Mouse (Mus musculus) embryonic facial prominence, embryonic 11.5 days (tissue): ENCODE data around the gene Chac1. TPM values are rescaled to one million over a fixed set of nuclear protein-coding genes. Genes with fewer than 3 reads are reported as not detected.

Source experiments
- ATAC-seq: fragments of 200-750 bp; cut with Nextera tagmentation; replicated peaks from 2 replicates; pipeline ENCODE4 v1.8.0; 2017; ENCODE audit warnings: low read depth; ENCODE audit not compliant: insufficient number of reproducible peaks, low FRiP score, low TSS enrichment
- DNase-seq: peaks from one replicate; pipeline ENCODE4 v3.0.0-alpha.2; 2015; ENCODE audit warnings: low spot score
- H3K27ac ChIP-seq: fragments of 300-500 bp; sonication (generic); replicated peaks from 2 replicates; pipeline ENCODE4 v1.5.1; 2014; ENCODE audit warnings: mild to moderate bottlenecking, low read depth, low read length, control low read depth
- H3K27me3 ChIP-seq: fragments of 300-500 bp; sonication (generic); 2 replicates; pipeline ENCODE4 v1.6.1; 2014; ENCODE audit warnings: mild to moderate bottlenecking, low read length, moderate library complexity, mixed read lengths; ENCODE audit not compliant: control insufficient read depth, insufficient read depth
- H3K36me3 ChIP-seq: fragments of 300-500 bp; sonication (generic); replicated peaks from 2 replicates; pipeline ENCODE4 v1.6.1; 2014; ENCODE audit warnings: low read depth, mild to moderate bottlenecking, low read length, moderate library complexity, mixed read lengths; ENCODE audit not compliant: control insufficient read depth, insufficient read depth
- H3K4me1 ChIP-seq: fragments of 300-500 bp; sonication (generic); 2 replicates; pipeline ENCODE4 v1.6.1; 2014; ENCODE audit warnings: low read length, mixed read lengths; ENCODE audit not compliant: control insufficient read depth, insufficient read depth
- H3K4me2 ChIP-seq: fragments of 300-500 bp; sonication (generic); 2 replicates; pipeline ENCODE4 v1.6.1; 2014; ENCODE audit warnings: low read depth, mild to moderate bottlenecking, control low read depth, low read length, moderate library complexity
- H3K4me3 ChIP-seq: fragments of 300-500 bp; sonication (generic); 2 replicates; pipeline ENCODE4 v1.5.1; 2014; ENCODE audit warnings: low read depth, low read length, control low read depth
- H3K9ac ChIP-seq: fragments of 300-500 bp; sonication (generic); replicated peaks from 2 replicates; pipeline ENCODE4 v1.6.1; 2014; ENCODE audit warnings: mild to moderate bottlenecking, control low read depth, low read length
- H3K9me3 ChIP-seq: fragments of 300-500 bp; sonication (generic); replicated peaks from 2 replicates; pipeline ENCODE4 v1.6.1; 2016; ENCODE audit warnings: mild to moderate bottlenecking, low read length, inconsistent platforms, mixed read lengths; ENCODE audit not compliant: control insufficient read depth
- WGBS: fragments of 180-500 bp; shearing (Covaris S2); extraction: QIAGEN DNeasy Blood & Tissue Kit; methylation state at CpG from one replicate; pipeline ENCODE4 v1.1.7; 2014; 5-methylcytosine and 5-hydroxymethylcytosine counted together
- polyA plus RNA-seq: library from polyadenylated mRNA; unstranded; fragments of >200 nt; fragmentation: Nextera tagmentation; extraction: Ambion mirVana; gene quantifications from 2 replicates; pipeline ENCODE4 v1.2.1, GENCODE M21; 2014

Gene Chac1
- polyA plus RNA-seq, 1 experiment from 2014 or later, result 0.34 TPM

GRCm38 (mm10) chr2:119398252-119398651 is 47.2 kb downstream of the Chac1 start:
- ATAC-seq (no peak), DNase-seq (no peak)
- H3K36me3 ChIP-seq, result no peaks in the 10 kb centered on the region; the same call in none of the 2 replicates
- no peaks in the 10 kb centered on the region for H3K9me3 ChIP-seq
- no peaks in the 10 kb centered on the region for H3K4me1 ChIP-seq
- no peak overlapping the region for H3K4me3 ChIP-seq
- H3K27me3 ChIP-seq, result no peaks in the 10 kb centered on the region
- no peak overlapping the region for H3K27ac ChIP-seq
- H3K4me2 ChIP-seq, result no peak overlapping the region
- H3K9ac ChIP-seq, result no peak overlapping the region
- 88% methylated on average over 5 of the region's 5 CpGs for WGBS

GRCm38 (mm10) chr2:119398665-119399064 is 47.6 kb downstream of the Chac1 start:
- H3K4me3 ChIP-seq, result no peak overlapping the region
- ATAC-seq (no peak), DNase-seq (no peak)
- H3K9ac ChIP-seq, result no peak overlapping the region
- H3K9me3 ChIP-seq, result no peaks in the 10 kb centered on the region
- no peaks in the 10 kb centered on the region for H3K4me1 ChIP-seq
- H3K36me3 ChIP-seq, result no peaks in the 10 kb centered on the region; the same call in none of the 2 replicates
- H3K27ac ChIP-seq, result no peak overlapping the region
- WGBS, result 88% methylated on average over 1 of the region's 1 CpGs
- no peak overlapping the region for H3K4me2 ChIP-seq
- H3K27me3 ChIP-seq, result no peaks in the 10 kb centered on the region

GRCm38 (mm10) chr2:119399313-119399712 is 48.3 kb downstream of the Chac1 start:
- ATAC-seq (no peak), DNase-seq (no peak)
- Histone ChIP-seq H3K9me3 (no peaks in the 10 kb centered on the region), H3K4me2 (no peak overlapping the region), H3K9ac (no peak overlapping the region), H3K4me1 (no peaks in the 10 kb centered on the region), H3K27me3 (no peaks in the 10 kb centered on the region), H3K36me3 (no peaks in the 10 kb centered on the region; the same call in none of the 2 replicates), H3K4me3 (no peak overlapping the region), H3K27ac (no peak overlapping the region)

Other genes starting within 250 kb of the Chac1 start
- gene Rad51, start 238.4 kb upstream of the Chac1 start, polyA plus RNA-seq, result 79.2 and 82.1 TPM in 2 replicates
- gene Rmdn3, start 194.2 kb upstream of the Chac1 start, polyA plus RNA-seq, result 43.1 and 44.2 TPM in 2 replicates
- gene Gchfr, start 183.5 kb upstream of the Chac1 start, polyA plus RNA-seq, result 2.9 and 6.4 TPM in 2 replicates
- 0.31 and 0.41 TPM in 2 replicates for gene Gm14137, start 176.7 kb upstream of the Chac1 start, polyA plus RNA-seq
- gene Zfyve19, start 142.6 kb upstream of the Chac1 start, polyA plus RNA-seq, result 44.3 and 46.1 TPM in 2 replicates
- gene Dnajc17, start 142.4 kb upstream of the Chac1 start, polyA plus RNA-seq, result 25.9 and 26.2 TPM in 2 replicates
- not detected in 2 replicates for gene Ppp1r14d, start 121.3 kb upstream of the Chac1 start, polyA plus RNA-seq
- 8.9 and 9.8 TPM in 2 replicates for gene Spint1, start 113.9 kb upstream of the Chac1 start, polyA plus RNA-seq
- gene Rhov, start 80.0 kb upstream of the Chac1 start, polyA plus RNA-seq, result 2.2 and 2.3 TPM in 2 replicates
- gene Vps18, start 62.5 kb upstream of the Chac1 start, polyA plus RNA-seq, result 9.2 and 9.6 TPM in 2 replicates
- gene Dll4, start 25.4 kb upstream of the Chac1 start, polyA plus RNA-seq, result 2.9 and 3.2 TPM in 2 replicates
- 3.6 and 4.3 TPM in 2 replicates for gene Ino80, start 126.5 kb downstream of the Chac1 start, polyA plus RNA-seq
- 0.40 and 0.48 TPM in 2 replicates for gene Exd1, start 196.4 kb downstream of the Chac1 start, polyA plus RNA-seq
- 73.6 and 74.4 TPM in 2 replicates for gene Chp1, start 196.5 kb downstream of the Chac1 start, polyA plus RNA-seq